Mouse (Mus musculus) leukemia stem cell, adult 10-12 weeks (primary cell): Measurements from ENCODE around the gene Cep170. TPM values are rescaled to one million over a fixed set of nuclear protein-coding genes. Genes with fewer than 3 reads are reported as not detected.

Experiments
- polyA plus RNA-seq: library from polyadenylated mRNA; stranded (reverse); fragments of >175 nt; gene quantifications from 2 replicates; pipeline ENCODE4 v1.2.3, GENCODE M21; 2012; ENCODE audit warnings: low replicate concordance

Cep170 gene
- polyA plus RNA-seq: 0.89 and 1.6 TPM in 2 replicates

DNA sequence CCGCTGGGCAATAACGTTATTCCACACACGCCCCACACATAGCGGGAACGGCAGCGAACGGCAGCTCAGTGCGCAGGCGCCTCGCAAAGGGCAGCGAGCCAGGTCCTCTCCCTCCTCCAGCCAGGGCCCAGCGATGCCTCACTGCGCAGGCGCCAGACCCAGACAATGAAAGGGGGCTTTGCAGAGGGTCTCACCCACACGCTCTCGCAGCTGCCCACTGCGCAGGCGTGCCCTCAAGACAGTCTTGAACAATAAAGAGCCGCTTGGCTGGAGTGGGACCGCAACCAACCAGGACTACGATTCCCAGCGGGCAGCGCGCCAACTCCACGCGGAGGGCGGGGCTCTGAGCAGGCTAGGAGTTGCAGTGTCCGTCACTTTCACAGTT, at the start of gene Cep170:
Gene Cep170, minus strand, starts transcription at position 32 of the 385 bp plus-strand sequence.

GRCm38 (mm10) chr1:176814591-176815062, 760 bp upstream of the Cep170 start, which contains the start of gene Sdccag8:
TSS of gene Sdccag8 (plus strand) at chr1:176814660.

Other genes starting within 250 kb of the Cep170 start
- gene Sdccag8, start 593 bp upstream of the Cep170 start, polyA plus RNA-seq: 0.90 and 2.0 TPM in 2 replicates